Mouse (Mus musculus) midbrain, postnatal 0 days (tissue): Measurements from ENCODE around the gene Vcl. TPM values are rescaled to one million over a fixed set of nuclear protein-coding genes. Genes with fewer than 3 reads are reported as not detected.

Experiments
- ATAC-seq: fragments of 200-750 bp; cut with Nextera tagmentation; 2 replicates; pipeline ENCODE4 v1.8.0; 2017; ENCODE audit warnings: moderate number of reproducible peaks, mild to moderate bottlenecking, moderate TSS enrichment, moderate library complexity; ENCODE audit not compliant: low FRiP score
- DNase-seq: peaks from one replicate; pipeline ENCODE4 v3.0.0-alpha.2; 2015; ENCODE audit warnings: low spot score
- H3K27ac ChIP-seq: fragments of 300-500 bp; sonication (generic); 2 replicates; pipeline ENCODE4 v1.5.1; 2014; ENCODE audit warnings: low read depth, mild to moderate bottlenecking, low read length, mixed read lengths
- H3K27me3 ChIP-seq: fragments of 300-500 bp; sonication (generic); 2 replicates; pipeline ENCODE4 v1.6.1; 2014; ENCODE audit warnings: low read length, control low read depth, mixed read lengths; ENCODE audit not compliant: insufficient read depth
- H3K36me3 ChIP-seq: fragments of 300-500 bp; sonication (generic); 2 replicates; pipeline ENCODE4 v1.6.1; 2014; ENCODE audit warnings: low read length, control low read depth, mixed read lengths; ENCODE audit not compliant: insufficient read depth
- H3K4me1 ChIP-seq: fragments of 300-500 bp; sonication (generic); 2 replicates; pipeline ENCODE4 v1.6.1; 2014; ENCODE audit warnings: mild to moderate bottlenecking, control low read depth, antibody characterized with exemption, low read length, mixed read lengths; ENCODE audit not compliant: insufficient read depth
- H3K4me2 ChIP-seq: fragments of 300-500 bp; sonication (generic); 2 replicates; pipeline ENCODE4 v1.6.1; 2014; ENCODE audit warnings: low read depth, mild to moderate bottlenecking, low read length, mixed read lengths; ENCODE audit not compliant: poor library complexity, severe bottlenecking
- H3K4me3 ChIP-seq: fragments of 300-500 bp; sonication (generic); 2 replicates; pipeline ENCODE4 v1.5.1; 2014; ENCODE audit warnings: low read depth, mild to moderate bottlenecking, low read length, moderate library complexity
- H3K9ac ChIP-seq: fragments of 300-500 bp; sonication (generic); replicated peaks from 2 replicates; pipeline ENCODE4 v1.6.1; 2014; ENCODE audit warnings: mild to moderate bottlenecking, low read length, moderate library complexity, mixed read lengths; ENCODE audit not compliant: poor library complexity, severe bottlenecking
- H3K9me3 ChIP-seq: fragments of 300-500 bp; sonication (generic); 2 replicates; pipeline ENCODE4 v1.6.1; 2016; ENCODE audit warnings: low read length, control low read depth
- CTCF ChIP-seq: IDR thresholded peaks from 2 replicates; pipeline ENCODE4 v1.5.1; 2016; ENCODE audit warnings: antibody characterized with exemption, mild to moderate bottlenecking
- WGBS: fragments of 180-500 bp; shearing (Covaris S2); extraction: QIAGEN DNeasy Blood & Tissue Kit; methylation state at CpG from one replicate; pipeline ENCODE4 v1.1.7; 2014; 5-methylcytosine and 5-hydroxymethylcytosine counted together
- polyA plus RNA-seq: library from polyadenylated mRNA; unstranded; fragments of >200 nt; fragmentation: Nextera tagmentation; extraction: Ambion mirVana; gene quantifications from 2 replicates; pipeline ENCODE4 v1.2.1, GENCODE M21; 2015
- total RNA-seq: library from RNA; depleted of rRNA; stranded (reverse); fragments of >200 nt; gene quantifications from 2 replicates; pipeline ENCODE4 v1.2.3, GENCODE M21; 2014

Vcl gene
- total and polyA plus RNA-seq, 2 experiments from 2014 or later: 8.6 to 21.6 TPM

GRCm38 (mm10) chr14:20962466-20962865, 33.3 kb downstream of the Vcl start:
- Histone ChIP-seq H3K9me3 (no peaks in the 10 kb centered on the region), H3K36me3 (no peaks in the 10 kb centered on the region), H3K27ac (no peak overlapping the region), H3K9ac (no peak overlapping the region), H3K4me3 (no peak overlapping the region), H3K27me3 (no peaks in the 10 kb centered on the region), H3K4me2 (no peak overlapping the region), H3K4me1 (no peaks in the 10 kb centered on the region)
- no peak for DNase-seq
- 88% methylated on average over 1 of the region's 1 CpGs for WGBS
- no peak for ATAC-seq
- no peak for TF ChIP-seq CTCF

DNA sequence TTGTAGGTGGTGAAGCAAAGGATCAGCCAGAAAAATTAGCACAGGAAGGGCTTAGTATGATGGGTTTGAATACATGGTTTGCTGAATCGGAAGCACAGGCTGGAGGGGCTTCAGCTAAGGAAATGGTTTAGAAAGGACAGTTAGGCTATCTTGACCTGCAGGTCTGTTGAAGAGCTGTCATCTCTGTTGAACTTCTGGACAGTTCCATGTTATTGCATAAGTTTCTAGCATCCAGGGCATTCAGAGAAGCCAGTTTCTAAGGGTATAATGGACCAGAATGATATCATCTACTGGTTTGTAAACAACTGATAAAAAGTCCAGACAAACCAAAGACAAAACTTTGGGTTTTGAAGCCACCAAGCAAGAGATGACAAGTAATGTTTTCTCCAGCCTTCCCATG, 33.7 kb downstream of the Vcl start:
- 93% methylated on average over 1 of the region's 1 CpGs for WGBS
- no peak for ATAC-seq

DNA sequence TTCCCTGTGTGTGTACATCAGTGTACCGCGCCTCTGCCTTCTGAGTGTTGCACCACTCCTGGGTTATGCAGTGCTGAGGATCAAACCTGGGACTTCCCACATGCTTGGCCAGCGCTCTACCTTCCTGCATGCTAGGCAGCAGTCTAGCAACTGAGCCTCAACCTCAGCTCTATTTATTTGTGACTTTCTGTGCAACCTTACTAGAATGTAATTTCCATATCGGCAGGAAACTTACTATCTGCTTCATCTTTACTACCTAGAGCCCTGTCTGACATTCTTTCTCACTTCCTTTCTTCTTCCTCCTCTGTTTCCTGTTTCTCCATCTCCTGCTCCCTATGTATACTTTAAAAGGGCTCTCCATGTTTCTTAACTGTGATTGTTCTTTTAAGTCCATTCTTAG, 34.7 kb downstream of the Vcl start:
- 91% methylated on average over 4 of the region's 4 CpGs for WGBS
- Histone ChIP-seq H3K27ac (no peak overlapping the region), H3K27me3 (no peaks in the 10 kb centered on the region), H3K36me3 (no peaks in the 10 kb centered on the region), H3K4me3 (no peak overlapping the region), H3K9ac (no peak overlapping the region), H3K4me2 (no peak overlapping the region), H3K9me3 (no peaks in the 10 kb centered on the region), H3K4me1 (no peaks in the 10 kb centered on the region)
- no peak for ATAC-seq
- TF ChIP-seq CTCF: no peak
- DNase-seq: no peak

More for the DNA sequence above, 33.7 kb downstream of the Vcl start:
- Histone ChIP-seq H3K27ac (no peak overlapping the region), H3K36me3 (no peaks in the 10 kb centered on the region), H3K27me3 (no peaks in the 10 kb centered on the region), H3K4me2 (no peak overlapping the region), H3K9ac (no peak overlapping the region), H3K4me3 (no peak overlapping the region), H3K9me3 (no peaks in the 10 kb centered on the region), H3K4me1 (no peaks in the 10 kb centered on the region)
- DNase-seq: no peak
- no peak for TF ChIP-seq CTCF

DNA sequence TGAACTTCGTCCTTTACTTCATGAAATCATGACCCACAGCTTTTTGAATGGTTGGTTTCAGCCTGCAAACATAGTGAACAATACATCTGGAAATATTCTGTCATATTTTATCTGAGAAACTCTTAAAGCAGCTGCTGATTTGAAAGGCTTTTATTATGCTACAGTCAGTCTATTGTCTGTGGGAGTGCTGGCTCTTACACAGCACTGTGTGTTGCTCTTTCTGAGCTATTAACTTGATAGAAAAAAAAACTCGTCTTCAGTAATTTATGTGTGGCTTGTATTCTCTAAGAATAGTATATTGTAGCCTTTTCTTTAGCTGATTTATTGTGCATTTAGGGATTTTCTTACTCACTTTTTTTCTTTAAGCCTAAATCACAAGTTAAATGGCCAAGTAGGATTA, 35.1 kb downstream of the Vcl start:
- no peak for TF ChIP-seq CTCF
- ATAC-seq: no peak
- no peak overlapping the region for H3K27ac ChIP-seq

DNA sequence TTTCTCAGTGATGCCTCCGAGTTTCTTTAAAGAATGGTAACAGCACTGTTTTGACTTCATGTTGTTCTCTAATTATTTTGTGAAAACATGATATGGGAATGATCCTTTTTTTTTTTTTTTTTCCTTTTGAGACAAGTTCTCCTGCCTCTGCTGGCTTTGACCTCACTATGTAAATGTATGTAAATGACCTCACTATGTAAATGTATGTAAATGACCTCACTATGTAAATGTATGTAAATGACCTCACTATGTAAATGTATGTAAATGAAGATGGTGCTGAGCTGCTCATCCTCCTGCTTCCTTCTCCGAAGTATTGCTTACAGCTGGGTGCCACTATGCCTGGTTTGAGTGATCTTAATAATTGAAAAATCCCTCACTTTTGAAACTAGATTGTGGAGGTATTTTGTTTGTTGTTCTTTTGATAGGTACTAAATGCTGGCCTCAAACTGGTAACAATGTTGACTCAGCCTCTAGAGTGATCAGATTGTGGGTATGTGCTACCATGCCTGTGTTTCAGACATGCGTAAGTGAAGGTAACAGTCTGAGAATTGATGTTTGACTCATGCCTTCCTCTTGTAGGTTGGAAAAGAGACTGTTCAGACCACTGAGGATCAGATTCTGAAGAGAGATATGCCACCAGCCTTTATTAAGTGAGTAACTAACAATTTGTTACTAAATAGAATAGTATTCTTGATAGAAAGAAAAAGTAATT, 37.9 kb downstream of the Vcl start:
- Histone ChIP-seq H3K27me3 (no peaks in the 10 kb centered on the region), H3K36me3 (no peaks in the 10 kb centered on the region), H3K9me3 (no peaks in the 10 kb centered on the region), H3K9ac (no peak overlapping the region), H3K4me3 (no peak overlapping the region), H3K4me1 (no peaks in the 10 kb centered on the region; the same call in 1 of the 2 replicates), H3K27ac (no peak overlapping the region), H3K4me2 (no peak overlapping the region)
- ATAC-seq (no peak), DNase-seq (no peak)
- TF ChIP-seq CTCF: no peak
- WGBS: 66% methylated on average over 3 of the region's 3 CpGs

More for the DNA sequence above, 35.1 kb downstream of the Vcl start:
- WGBS: 48% methylated on average over 2 of the region's 2 CpGs
- no peak overlapping the region for H3K9ac ChIP-seq
- no peaks in the 10 kb centered on the region for H3K4me1 ChIP-seq
- no peaks in the 10 kb centered on the region for H3K27me3 ChIP-seq
- H3K4me3 ChIP-seq: no peak overlapping the region
- DNase-seq: no peak
- no peaks in the 10 kb centered on the region for H3K9me3 ChIP-seq
- no peaks in the 10 kb centered on the region for H3K36me3 ChIP-seq
- no peak overlapping the region for H3K4me2 ChIP-seq

DNA sequence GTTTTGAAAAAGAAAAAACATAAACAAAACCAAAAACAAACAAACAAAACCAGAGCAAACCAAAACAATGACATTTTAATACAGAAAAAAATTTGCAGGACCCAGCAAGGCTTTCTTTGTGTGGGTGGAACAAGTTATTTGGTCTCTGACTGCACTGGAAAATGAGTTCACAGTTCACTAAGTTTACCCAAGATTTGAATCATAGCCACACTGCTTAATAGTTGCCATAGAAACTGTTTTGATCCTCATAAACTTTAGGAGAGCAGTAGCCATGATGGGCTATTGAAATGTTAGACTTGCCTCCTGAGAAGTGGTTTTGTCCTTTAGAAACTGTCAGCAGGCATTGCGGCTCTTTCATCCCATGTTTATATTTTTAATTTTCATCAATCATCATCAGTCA, 39.9 kb downstream of the Vcl start:
- WGBS: 78% methylated on average over 1 of the region's 1 CpGs
- ATAC-seq: no peak

More for the DNA sequence above, 39.9 kb downstream of the Vcl start:
- TF ChIP-seq CTCF: no peak
- H3K4me1 ChIP-seq: no peaks in the 10 kb centered on the region; the same call in 1 of the 2 replicates
- peak; percentile 49 for DNase-seq
- H3K9ac ChIP-seq: no peak overlapping the region
- no peaks in the 10 kb centered on the region for H3K9me3 ChIP-seq
- no peaks in the 10 kb centered on the region for H3K27me3 ChIP-seq
- H3K4me2 ChIP-seq: no peak overlapping the region
- H3K27ac ChIP-seq: no peak overlapping the region
- H3K4me3 ChIP-seq: no peak overlapping the region
- no peaks in the 10 kb centered on the region for H3K36me3 ChIP-seq
